Mouse (Mus musculus) large intestine, adult 2 months (tissue): Measurements from ENCODE around the gene Bcl2l12. TPM values are rescaled to one million over a fixed set of nuclear protein-coding genes. Genes with fewer than 3 reads are reported as not detected.

Source experiments
- DNase-seq: peaks from one replicate; pipeline ENCODE4 v3.0.0-alpha.2; 2012; ENCODE audit warnings: low read depth, low spot score
- WGBS: fragments of 180-500 bp; shearing (Covaris S2); methylation state at CpG from one replicate; pipeline ENCODE4 v1.1.7; 2018; 5-methylcytosine and 5-hydroxymethylcytosine counted together
- polyA plus RNA-seq: library from polyadenylated mRNA; depleted of rRNA; stranded (reverse); fragments of >200 nt; gene quantifications from 2 replicates; pipeline ENCODE4 v1.2.3, GENCODE M21; 2012

Bcl2l12 gene
- polyA plus RNA-seq, 1 experiment, result 23.3 TPM

GRCm38 (mm10) chr7:44964990-44965389, 33.5 kb downstream of the Bcl2l12 start:
- WGBS, result 94% methylated on average over 13 of the region's 13 CpGs
- DNase-seq, result no peak

GRCm38 (mm10) chr7:44962831-44963230, 35.7 kb downstream of the Bcl2l12 start:
- DNase-seq, result no peak
- WGBS, result 73% methylated on average over 5 of the region's 5 CpGs

- 30% methylated on average over 8 of the region's 8 CpGs for WGBS
- DNase-seq, result no peak
Observed at GRCm38 (mm10) chr7:44962337-44962736, 36.2 kb downstream of the Bcl2l12 start.

- DNase-seq, result no peak
- WGBS, result 86% methylated on average over 13 of the region's 13 CpGs
Observed at GRCm38 (mm10) chr7:44960512-44960910, 38.0 kb downstream of the Bcl2l12 start.

GRCm38 (mm10) chr7:44959874-44960511, 38.5 kb downstream of the Bcl2l12 start:
- 72% methylated on average over 10 of the region's 10 CpGs for WGBS
- DNase-seq, result no peak

GRCm38 (mm10) chr7:44959281-44959680, 39.2 kb downstream of the Bcl2l12 start:
- DNase-seq, result no peak
- 76% methylated on average over 8 of the region's 8 CpGs for WGBS

- 37% methylated on average over 7 of the region's 7 CpGs for WGBS
- DNase-seq, result no peak
Observed at GRCm38 (mm10) chr7:44958208-44958607, 40.3 kb downstream of the Bcl2l12 start.

GRCm38 (mm10) chr7:44957183-44957835, 41.2 kb downstream of the Bcl2l12 start:
- DNase-seq, result no peak
- WGBS, result 75% methylated on average over 20 of the region's 20 CpGs

- no peak for DNase-seq
- 86% methylated on average over 6 of the region's 6 CpGs for WGBS
Observed at GRCm38 (mm10) chr7:44956266-44956665, 42.2 kb downstream of the Bcl2l12 start.

GRCm38 (mm10) chr7:44955628-44956027, 42.9 kb downstream of the Bcl2l12 start:
- DNase-seq, result no peak
- WGBS, result 43% methylated on average over 5 of the region's 5 CpGs

- 86% methylated on average over 12 of the region's 12 CpGs for WGBS
- no peak for DNase-seq
Observed at GRCm38 (mm10) chr7:44954091-44954885, 44.2 kb downstream of the Bcl2l12 start.

GRCm38 (mm10) chr7:44953561-44953960, 45.0 kb downstream of the Bcl2l12 start:
- WGBS, result 77% methylated on average over 14 of the region's 14 CpGs

GRCm38 (mm10) chr7:44952611-44953306, 45.8 kb downstream of the Bcl2l12 start:
- DNase-seq, result peak; percentile 93
- 6% methylated on average over 24 of the region's 24 CpGs for WGBS

More at GRCm38 (mm10) chr7:44953561-44953960, 45.0 kb downstream of the Bcl2l12 start:
- no peak for DNase-seq

- DNase-seq, result peak; percentile 75
- WGBS, result under 1% methylated on average over 10 of the region's 10 CpGs
Observed at GRCm38 (mm10) chr7:44951960-44952359, 46.6 kb downstream of the Bcl2l12 start.

- 59% methylated on average over 6 of the region's 6 CpGs for WGBS
- no peak for DNase-seq
Observed at GRCm38 (mm10) chr7:44949922-44950321, 48.6 kb downstream of the Bcl2l12 start.

- WGBS, result 76% methylated on average over 7 of the region's 7 CpGs
- DNase-seq, result no peak
Observed at GRCm38 (mm10) chr7:44942904-44943303, 55.6 kb downstream of the Bcl2l12 start, which contains the start of gene Tsks. Gene Tsks (plus strand): TSS chr7:44943204.
